Mouse (Mus musculus): ENCODE measurements around the gene Trim30a. TPM values are rescaled to one million over a fixed set of nuclear protein-coding genes. Genes with fewer than 3 reads are reported as not detected.

Gene Trim30a
- polyA plus RNA-seq, 1 experiment from 2014 or later: 5.0 TPM

GRCm38 (mm10) chr7:104445961-104446645, 18.9 kb downstream of the Trim30a start:
- Histone ChIP-seq H3K9me3 (ENCODE audit: control insufficient read depth) (no peaks in the 10 kb centered on the region), H3K9ac (ENCODE audit: low read depth, low read length) (no peak overlapping the region), H3K4me2 (replicated peaks; ENCODE audit: low read depth) (peak overlapping the region; percentile 40), H3K36me3 (ENCODE audit: control insufficient read depth, insufficient read depth) (no peaks in the 10 kb centered on the region), H3K27ac (ENCODE audit: low read depth, low read length) (peak overlapping the region; percentile 41; the same call in 1 of the 2 replicates), H3K4me1 (replicated peaks; ENCODE audit: control insufficient read depth, insufficient read depth, low read length) (no peaks in the 10 kb centered on the region), H3K4me3 (ENCODE audit: low read depth, low read length) (0 out of 2 replicates have a peak overlapping the region, but pooled peaks have one; percentile 2), H3K27me3 (replicated peaks; ENCODE audit: control insufficient read depth, insufficient read depth, low read length) (no peaks in the 10 kb centered on the region)
- peak; percentile 65 for TF ChIP-seq CTCF (IDR thresholded peaks at IDR 0.05; ENCODE audit: low read depth)
- 50% methylated on average over 2 of the region's 2 CpGs for WGBS
- ATAC-seq: peak; percentile 67

- TF ChIP-seq CTCF (IDR thresholded peaks at IDR 0.05; ENCODE audit: low read depth): no peak
- no peaks in the 10 kb centered on the region for H3K4me1 ChIP-seq (replicated peaks; ENCODE audit: control insufficient read depth, insufficient read depth, low read length)
- H3K4me3 ChIP-seq (ENCODE audit: low read depth, low read length): no peak overlapping the region
- no peak overlapping the region for H3K9ac ChIP-seq (ENCODE audit: low read depth, low read length)
- H3K27ac ChIP-seq (ENCODE audit: low read depth, low read length): no peak overlapping the region
- no peaks in the 10 kb centered on the region for H3K9me3 ChIP-seq (ENCODE audit: control insufficient read depth)
- no peaks in the 10 kb centered on the region for H3K36me3 ChIP-seq (ENCODE audit: control insufficient read depth, insufficient read depth)
- H3K4me2 ChIP-seq (replicated peaks; ENCODE audit: low read depth): no peak overlapping the region
- no peak for ATAC-seq
- 93% methylated on average over 3 of the region's 3 CpGs for WGBS
- no peaks in the 10 kb centered on the region for H3K27me3 ChIP-seq (replicated peaks; ENCODE audit: control insufficient read depth, insufficient read depth, low read length)
Observed at GRCm38 (mm10) chr7:104404460-104404950, 60.5 kb downstream of the Trim30a start.

GRCm38 (mm10) chr7:104401140-104401539, 63.9 kb downstream of the Trim30a start:
- Histone ChIP-seq H3K27ac (ENCODE audit: low read depth, low read length) (no peak overlapping the region), H3K4me3 (ENCODE audit: low read depth, low read length) (no peak overlapping the region), H3K36me3 (ENCODE audit: control insufficient read depth, insufficient read depth) (no peaks in the 10 kb centered on the region), H3K27me3 (replicated peaks; ENCODE audit: control insufficient read depth, insufficient read depth, low read length) (no peaks in the 10 kb centered on the region), H3K4me1 (replicated peaks; ENCODE audit: control insufficient read depth, insufficient read depth, low read length) (no peaks in the 10 kb centered on the region), H3K4me2 (replicated peaks; ENCODE audit: low read depth) (no peak overlapping the region), H3K9ac (ENCODE audit: low read depth, low read length) (no peak overlapping the region), H3K9me3 (ENCODE audit: control insufficient read depth) (no peaks in the 10 kb centered on the region)
- no peak for TF ChIP-seq CTCF (IDR thresholded peaks at IDR 0.05; ENCODE audit: low read depth)
- ATAC-seq: no peak

- Histone ChIP-seq H3K36me3 (ENCODE audit: control insufficient read depth, insufficient read depth) (no peaks in the 10 kb centered on the region), H3K27ac (ENCODE audit: low read depth, low read length) (no peak within 1 kb of the TSS)
- TF ChIP-seq CTCF (IDR thresholded peaks at IDR 0.05; ENCODE audit: low read depth): no peak
Observed at GRCm38 (mm10) chr7:104400698-104401097, 64.3 kb downstream of the Trim30a start, which contains the start of gene Trim30c. TSS of gene Trim30c (minus strand) at chr7:104400837.

GRCm38 (mm10) chr7:104398492-104398891, 66.5 kb downstream of the Trim30a start:
- 76% methylated on average over 1 of the region's 1 CpGs for WGBS
- Histone ChIP-seq H3K36me3 (ENCODE audit: control insufficient read depth, insufficient read depth) (no peaks in the 10 kb centered on the region), H3K27me3 (replicated peaks; ENCODE audit: control insufficient read depth, insufficient read depth, low read length) (no peaks in the 10 kb centered on the region), H3K27ac (ENCODE audit: low read depth, low read length) (no peak overlapping the region), H3K4me2 (replicated peaks; ENCODE audit: low read depth) (no peak overlapping the region), H3K9ac (ENCODE audit: low read depth, low read length) (no peak overlapping the region), H3K4me1 (replicated peaks; ENCODE audit: control insufficient read depth, insufficient read depth, low read length) (no peaks in the 10 kb centered on the region), H3K9me3 (ENCODE audit: control insufficient read depth) (no peaks in the 10 kb centered on the region), H3K4me3 (ENCODE audit: low read depth, low read length) (no peak overlapping the region)
- TF ChIP-seq CTCF (IDR thresholded peaks at IDR 0.05; ENCODE audit: low read depth): no peak
- ATAC-seq: no peak

More at GRCm38 (mm10) chr7:104400698-104401097, 64.3 kb downstream of the Trim30a start, which contains the start of gene Trim30c:
- WGBS: 60% methylated on average over 1 of the region's 1 CpGs
- Histone ChIP-seq H3K9me3 (ENCODE audit: control insufficient read depth) (no peaks in the 10 kb centered on the region), H3K27me3 (replicated peaks; ENCODE audit: control insufficient read depth, insufficient read depth, low read length) (no peaks in the 10 kb centered on the region), H3K4me3 (ENCODE audit: low read depth, low read length) (no peak within 1 kb of the TSS), H3K9ac (ENCODE audit: low read depth, low read length) (no peak within 1 kb of the TSS), H3K4me1 (replicated peaks; ENCODE audit: control insufficient read depth, insufficient read depth, low read length) (no peaks in the 10 kb centered on the region), H3K4me2 (replicated peaks; ENCODE audit: low read depth) (no peak within 1 kb of the TSS)
- ATAC-seq: no peak

GRCm38 (mm10) chr7:104369736-104370414, 95.1 kb downstream of the Trim30a start, which contains the start of gene Trim30b:
TSS of gene Trim30b (minus strand) at chr7:104369884.
- H3K27ac ChIP-seq (ENCODE audit: low read depth, low read length): no peak within 1 kb of the TSS
- H3K27me3 ChIP-seq (replicated peaks; ENCODE audit: control insufficient read depth, insufficient read depth, low read length): no peaks in the 10 kb centered on the region
- no peaks in the 10 kb centered on the region for H3K4me1 ChIP-seq (replicated peaks; ENCODE audit: control insufficient read depth, insufficient read depth, low read length)
- WGBS: 55% methylated on average over 1 of the region's 1 CpGs
- no peaks in the 10 kb centered on the region for H3K9me3 ChIP-seq (ENCODE audit: control insufficient read depth)
- H3K4me2 ChIP-seq (replicated peaks; ENCODE audit: low read depth): no peak within 1 kb of the TSS
- TF ChIP-seq CTCF (IDR thresholded peaks at IDR 0.05; ENCODE audit: low read depth): peak; percentile 41
- H3K4me3 ChIP-seq (ENCODE audit: low read depth, low read length): no peak within 1 kb of the TSS
- no peak within 1 kb of the TSS for H3K9ac ChIP-seq (ENCODE audit: low read depth, low read length)
- H3K36me3 ChIP-seq (ENCODE audit: control insufficient read depth, insufficient read depth): no peaks in the 10 kb centered on the region
- ATAC-seq: no peak

Data from intestine, postnatal 0 days (tissue).